Mouse (Mus musculus): ENCODE results near the gene Cnnm4.
"Not testable (repeated sequence)": the region's sequence is repeated elsewhere in the genome, so short reads cannot be mapped to it uniquely, and the experiment has no call there.

Gene Cnnm4

DNA sequence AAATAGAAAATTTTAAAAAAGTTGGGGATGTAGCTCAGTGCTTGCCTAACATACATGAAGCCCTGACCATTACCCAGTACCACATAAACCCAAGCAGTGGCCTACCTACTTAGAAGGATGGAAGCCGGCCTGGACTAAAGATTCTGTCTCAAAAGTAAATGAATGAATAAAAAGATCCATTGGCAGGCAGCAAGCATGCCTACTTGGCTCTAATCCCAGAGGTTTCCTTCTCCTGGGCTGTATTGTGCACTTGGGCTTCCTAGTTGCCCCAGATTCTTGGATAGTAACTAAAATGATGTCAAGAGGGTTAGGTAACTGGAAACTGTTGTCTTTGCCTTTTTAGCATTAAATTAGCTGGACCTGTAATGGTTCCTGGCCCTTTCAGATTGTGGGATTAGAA, 41.9 kb downstream of the Cnnm4 start:
- in situ Hi-C loops (cut with MboI, MseI) = no loop called here

DNA sequence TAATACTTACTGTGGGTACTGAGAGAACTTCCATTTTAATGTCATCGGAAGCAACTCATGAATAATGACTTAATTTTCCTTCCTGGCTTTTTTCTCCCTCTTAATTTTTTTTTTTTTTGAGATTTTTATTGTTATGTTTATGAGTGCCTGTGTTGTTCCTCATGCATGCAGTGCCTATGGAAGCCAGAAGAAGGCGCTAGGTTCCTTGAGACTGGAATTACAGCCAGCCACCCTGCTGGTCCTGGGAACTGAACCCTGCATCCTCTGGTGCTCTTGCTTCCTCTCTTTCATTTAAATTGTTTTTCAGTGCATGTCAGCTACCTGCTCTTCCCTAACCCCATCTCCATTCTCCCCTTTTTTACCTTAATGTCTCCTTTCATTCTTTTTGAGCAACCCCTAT, 42.3 kb downstream of the Cnnm4 start:
- in situ Hi-C loops (cut with MboI, MseI) = no loop called here

DNA sequence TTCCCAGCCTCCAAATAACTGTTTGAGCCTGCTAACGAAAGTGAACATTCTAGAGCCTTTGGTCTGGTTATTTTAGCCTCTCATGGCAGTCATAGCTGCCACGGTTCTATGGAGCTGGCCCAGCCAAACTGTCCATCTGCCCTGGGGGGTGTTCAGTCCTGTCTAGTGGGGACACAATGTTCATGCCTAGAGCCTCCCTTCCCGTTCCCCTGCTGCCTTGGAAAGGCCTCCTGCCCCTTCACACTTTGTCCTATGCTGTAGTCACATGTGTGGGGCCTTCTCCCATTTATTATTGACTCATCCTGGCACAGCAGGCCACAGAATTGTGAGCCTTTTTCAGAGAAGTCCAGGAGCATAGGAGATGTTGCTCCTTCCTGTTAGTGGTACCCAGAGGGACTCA, 46.8 kb downstream of the Cnnm4 start:
- in situ Hi-C loops (cut with MboI, MseI) = no loop called here

DNA sequence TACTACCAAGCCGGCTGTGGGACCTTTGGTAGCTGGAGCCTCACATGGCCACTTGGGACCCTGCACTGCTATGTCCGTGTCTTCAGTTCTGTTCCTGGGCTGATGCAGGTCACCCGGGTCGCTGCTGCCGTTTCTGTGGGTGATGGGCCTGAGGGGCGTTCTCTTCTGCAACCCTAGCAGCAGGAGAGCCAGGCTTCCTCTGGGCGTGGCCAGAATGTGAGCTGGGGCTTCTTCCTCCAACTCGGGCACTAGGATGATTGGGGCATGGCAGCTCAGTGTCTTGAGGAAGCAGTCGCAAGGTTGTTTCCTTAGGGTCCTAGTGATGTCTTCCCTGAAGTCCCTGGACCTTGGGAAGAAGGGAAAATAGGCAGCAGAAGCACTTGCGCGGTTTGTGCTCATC, 48.2 kb downstream of the Cnnm4 start:
- in situ Hi-C loops (cut with MboI, MseI) = no loop called here

DNA sequence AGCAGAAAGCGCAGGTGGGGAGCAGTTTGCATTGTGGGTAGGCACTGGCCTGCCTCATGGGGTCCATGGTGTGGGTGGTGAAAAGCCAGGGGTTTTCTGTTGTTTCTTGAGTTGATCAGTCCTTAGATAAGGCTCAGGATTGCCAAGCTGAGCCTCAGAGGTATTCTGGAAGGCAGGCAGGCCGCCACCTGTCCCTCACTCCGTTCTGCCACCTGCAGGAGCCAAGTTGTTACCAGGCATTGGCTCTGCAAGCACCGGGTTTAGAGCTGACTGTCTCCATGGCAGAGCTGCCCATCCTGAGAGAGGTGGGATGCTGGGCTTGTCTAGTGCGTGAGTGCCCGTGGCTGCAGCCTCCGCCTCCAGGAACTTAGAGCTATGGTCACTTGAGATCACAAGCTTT, 50.8 kb downstream of the Cnnm4 start:
- in situ Hi-C loops (cut with MboI, MseI) = no loop called here

DNA sequence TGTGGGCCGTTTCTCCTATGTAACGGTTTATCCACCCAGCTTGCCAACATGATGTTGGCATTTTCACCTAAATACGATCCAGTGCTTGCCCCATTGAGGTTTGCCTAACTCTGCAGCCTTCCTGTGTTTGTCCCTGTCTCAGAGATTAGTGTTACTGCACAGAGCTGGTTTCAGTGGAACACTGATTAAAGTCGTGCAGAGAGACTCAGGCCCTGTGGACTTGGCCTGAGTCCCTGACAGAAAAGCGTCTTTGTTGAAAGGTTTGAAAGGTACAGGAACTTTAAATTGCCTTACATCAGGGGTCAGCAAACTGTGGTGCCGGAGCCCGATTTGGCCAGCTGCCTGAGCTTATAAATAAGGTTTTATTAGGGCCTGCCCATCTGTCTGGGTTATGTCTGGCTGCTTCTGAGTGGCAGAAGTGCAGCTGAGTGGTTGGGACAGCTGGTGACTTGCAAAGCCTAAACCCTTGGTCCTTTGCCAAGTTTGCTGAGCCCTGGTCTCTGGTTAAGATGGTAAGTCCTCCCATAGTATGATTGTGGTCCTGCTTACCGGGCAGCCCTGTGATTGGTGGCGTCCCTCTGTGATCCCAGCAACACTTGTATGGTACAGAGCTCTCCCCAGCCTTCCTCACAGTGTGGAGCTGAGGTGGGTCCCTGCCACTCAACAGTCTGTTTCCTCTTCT, 52.1 kb downstream of the Cnnm4 start:
- in situ Hi-C loops (cut with MboI, MseI) = no loop called here

DNA sequence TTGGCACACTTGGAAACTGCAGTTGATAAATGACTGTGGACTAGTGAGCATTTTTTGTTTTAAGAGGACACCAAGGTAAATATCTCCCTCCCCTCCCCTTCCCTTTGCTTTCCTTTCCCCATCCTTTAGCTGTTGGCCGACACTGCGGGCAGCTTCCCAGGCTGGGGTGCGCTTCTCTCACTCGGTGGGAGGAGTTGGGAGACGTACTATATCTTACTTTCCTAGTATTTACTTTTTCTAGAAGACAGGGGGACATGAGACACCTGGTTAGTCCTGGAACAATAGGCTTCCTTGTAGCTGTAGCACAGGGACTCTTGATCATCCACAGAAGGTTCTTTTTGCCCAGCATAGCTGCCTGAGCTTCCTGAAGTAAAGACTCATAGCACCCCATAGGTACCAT, 52.6 kb downstream of the Cnnm4 start:
- in situ Hi-C loops (cut with MboI, MseI) = no loop called here

DNA sequence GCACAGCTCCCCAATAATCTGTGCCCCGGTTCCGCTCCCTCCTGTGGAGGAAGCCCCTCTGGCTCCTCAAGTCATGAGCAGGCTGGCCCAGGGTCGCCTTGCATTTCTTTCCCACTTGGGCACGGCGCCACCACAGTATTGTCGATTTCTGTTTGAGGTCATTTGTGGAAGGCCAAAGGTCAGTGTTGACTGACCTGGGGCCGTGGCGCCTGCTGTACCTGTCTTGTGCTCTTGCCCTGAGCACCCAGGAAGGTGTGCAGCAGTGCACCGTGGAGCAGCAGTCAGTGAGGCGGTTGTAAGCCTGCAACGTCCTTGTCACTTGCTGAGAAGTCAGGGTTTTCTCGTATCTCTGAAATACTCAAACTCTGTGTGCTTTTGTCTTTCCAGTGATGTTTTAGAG, 54.4 kb downstream of the Cnnm4 start:
- in situ Hi-C loops (cut with MboI, MseI) = no loop called here

DNA sequence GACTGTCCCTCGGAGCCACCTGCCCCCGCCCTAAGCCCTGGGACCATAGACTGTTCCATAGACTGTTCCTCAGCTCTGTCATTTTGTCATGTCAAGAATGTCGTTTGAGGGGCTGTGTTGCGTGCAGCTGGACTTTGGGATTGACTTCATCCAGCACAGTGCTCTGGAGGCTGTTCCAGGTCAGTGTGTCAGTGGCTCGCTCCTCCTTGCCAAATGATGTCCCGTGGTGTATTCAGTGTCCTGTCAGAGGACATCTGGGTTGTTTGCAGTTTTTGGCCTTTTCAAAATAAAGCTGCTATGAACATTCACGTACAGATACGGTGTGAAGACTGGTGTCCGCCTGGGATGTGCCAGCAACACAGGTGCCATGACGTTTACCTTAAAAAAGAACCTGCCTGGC, 55.5 kb downstream of the Cnnm4 start:
- in situ Hi-C loops (cut with MboI, MseI) = no loop called here

DNA sequence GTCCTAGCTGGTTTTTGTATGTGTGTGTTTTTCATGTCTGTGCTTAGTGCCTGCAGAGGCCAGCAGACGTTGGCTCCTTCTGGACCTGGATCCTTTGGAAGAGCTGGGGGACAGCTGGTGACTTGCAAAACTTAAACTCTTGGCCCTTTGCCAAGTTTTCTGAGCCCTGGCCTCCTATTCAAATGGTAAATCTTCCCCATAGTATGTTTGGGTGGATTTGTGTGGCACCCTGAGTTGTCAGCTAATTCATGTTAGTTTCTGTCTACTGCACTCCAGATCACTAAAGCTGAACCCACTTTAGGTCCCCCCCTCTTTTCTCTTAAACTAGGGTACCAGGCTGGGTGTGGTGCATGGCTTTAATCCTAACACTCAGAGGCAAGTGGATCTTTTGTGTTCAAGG, 56.9 kb downstream of the Cnnm4 start:
- in situ Hi-C loops (cut with MboI, MseI) = no loop called here

DNA sequence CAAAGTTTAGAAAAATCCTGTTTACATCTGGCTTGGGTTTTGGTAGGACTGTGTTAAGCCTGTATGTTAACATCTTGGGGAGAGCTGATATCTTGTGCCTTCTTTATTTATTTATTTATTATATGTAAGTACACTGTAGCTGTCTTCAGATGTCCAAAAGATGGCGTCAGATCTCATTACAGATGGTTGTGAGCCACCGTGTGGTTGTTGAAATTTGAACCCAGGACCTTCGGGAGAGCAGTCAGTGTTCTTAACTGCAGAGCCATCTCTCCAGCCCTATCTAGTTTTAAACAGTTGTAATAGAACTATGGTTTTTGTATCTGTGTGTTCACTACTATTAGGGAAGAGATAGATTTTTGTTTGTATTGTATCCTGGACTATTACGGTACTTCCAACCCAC, 57.9 kb downstream of the Cnnm4 start:
- in situ Hi-C loops (cut with MboI, MseI) = no loop called here

DNA sequence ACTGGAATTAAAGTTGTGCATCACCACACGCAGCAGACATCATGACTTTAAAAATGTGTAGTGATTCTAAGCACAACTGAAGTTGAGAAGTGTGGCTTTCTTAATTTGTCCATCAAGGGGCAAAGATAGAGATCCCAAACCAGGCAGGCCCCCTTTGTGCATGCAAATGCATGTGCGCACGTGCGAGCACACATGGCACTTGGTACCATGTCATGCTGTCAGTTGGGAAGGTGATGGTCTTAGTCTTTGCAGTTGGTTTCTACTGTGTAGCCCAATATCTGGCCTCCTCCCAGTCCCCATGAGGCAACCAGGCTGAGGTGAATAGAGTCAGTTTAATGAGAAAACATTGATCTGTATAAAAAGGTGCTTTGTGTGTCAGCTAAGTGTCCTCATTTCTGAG, 58.5 kb downstream of the Cnnm4 start:
- in situ Hi-C loops (cut with MboI, MseI) = no loop called here

DNA sequence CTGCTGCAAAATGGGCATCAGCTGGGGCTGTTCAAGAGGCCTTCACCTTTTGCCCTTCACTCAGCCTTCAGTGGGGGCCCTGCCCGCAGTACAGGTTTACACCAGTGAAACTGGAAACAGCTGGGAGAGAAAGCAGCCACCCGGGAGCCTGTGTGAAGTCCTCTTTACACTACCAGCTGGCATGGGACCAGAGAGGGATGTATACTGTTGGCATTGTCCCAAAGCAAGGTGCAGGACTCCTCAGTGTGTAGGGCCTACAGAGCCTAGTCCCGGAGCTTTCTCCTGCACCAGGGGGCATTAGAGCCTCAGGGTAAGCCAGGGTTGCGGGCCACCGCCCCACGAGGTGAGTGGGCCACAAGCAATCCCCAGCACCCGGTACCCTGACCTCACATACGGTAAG, 59.1 kb downstream of the Cnnm4 start:
- in situ Hi-C loops (cut with MboI, MseI) = no loop called here

DNA sequence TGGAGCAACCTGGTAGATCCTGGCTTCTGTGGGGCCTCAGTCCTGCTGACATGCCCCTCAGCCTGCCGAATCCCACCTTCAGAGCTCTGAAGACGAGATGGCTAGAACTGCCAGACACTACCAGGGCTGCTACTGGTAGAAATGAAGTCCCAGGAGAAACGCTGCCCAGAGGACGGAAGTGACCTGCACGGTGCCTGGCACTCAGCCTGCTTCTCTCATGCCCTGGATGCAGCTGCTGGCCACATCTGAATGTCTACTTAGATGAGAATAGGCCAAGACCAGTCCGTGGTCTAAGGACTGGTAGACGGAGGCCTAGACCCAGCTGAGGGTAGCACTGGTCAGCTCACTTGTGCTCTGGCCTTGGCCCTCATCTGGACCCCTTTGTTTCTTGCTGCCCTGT, 59.5 kb downstream of the Cnnm4 start:
- in situ Hi-C loops (cut with MboI, MseI) = no loop called here

DNA sequence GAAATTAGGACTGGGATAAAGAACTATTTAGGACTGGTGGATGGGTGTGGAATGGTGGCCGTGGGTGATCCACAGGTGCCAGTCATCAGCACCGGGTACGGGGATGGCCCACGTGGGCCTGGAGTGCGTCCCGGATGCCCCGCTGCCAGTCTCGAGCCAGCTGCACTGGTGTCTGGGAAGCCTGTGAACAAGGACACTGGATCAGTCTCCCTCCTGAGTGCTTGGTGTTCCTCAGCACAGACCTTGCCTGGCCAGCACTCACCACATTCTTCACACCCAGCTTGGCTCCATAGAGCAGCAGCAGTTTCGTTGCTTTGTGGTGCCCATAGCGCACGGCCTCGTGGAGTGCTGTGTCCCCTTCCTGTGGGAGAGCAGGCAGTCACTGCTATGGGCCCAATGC, 60.0 kb downstream of the Cnnm4 start:
- in situ Hi-C loops (cut with MboI, MseI) = no loop called here

DNA sequence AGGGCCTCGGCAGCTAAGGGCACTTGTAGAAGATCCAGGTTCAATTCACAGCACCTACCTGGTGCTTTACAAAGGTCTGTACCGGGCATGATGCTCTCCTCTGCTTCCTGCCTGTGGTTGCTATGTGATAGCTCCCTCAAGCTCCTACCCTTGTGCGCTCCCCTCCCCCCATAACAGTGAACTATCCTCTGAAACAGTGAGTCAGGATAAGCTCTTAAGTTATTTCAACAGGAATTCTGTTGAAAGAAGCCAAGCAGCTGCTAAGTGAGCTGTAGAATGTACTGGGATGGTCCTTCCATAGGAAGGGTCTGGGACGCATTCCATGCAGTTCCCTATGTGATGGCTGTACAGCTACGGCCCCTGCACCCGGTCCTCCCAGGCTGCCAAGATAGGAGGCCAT, 62.1 kb downstream of the Cnnm4 start:
- in situ Hi-C loops (cut with MboI, MseI) = no loop called here

DNA sequence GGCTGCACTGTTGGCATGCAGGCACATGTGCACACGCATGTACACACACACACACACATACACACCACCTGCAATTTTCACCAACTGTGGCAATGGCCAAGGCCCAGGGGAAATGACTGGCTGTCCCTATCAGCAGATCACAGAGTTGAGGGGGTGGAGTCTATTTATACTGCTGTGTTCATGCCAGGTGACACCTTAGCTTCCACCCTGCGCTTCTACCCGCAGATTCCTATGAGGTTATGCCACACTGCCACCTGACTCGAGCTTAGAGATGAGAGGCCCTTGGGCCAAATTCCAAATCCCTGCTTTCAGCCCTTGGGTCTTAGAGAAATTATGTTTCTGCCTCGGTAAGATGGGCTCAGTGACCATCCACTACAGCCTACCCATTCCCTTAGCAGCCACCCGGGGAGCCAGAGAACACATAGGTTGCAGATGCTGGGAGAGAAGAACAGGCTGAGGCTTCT, 63.2 kb downstream of the Cnnm4 start:
- in situ Hi-C loops (cut with MboI, MseI) = no loop called here

DNA sequence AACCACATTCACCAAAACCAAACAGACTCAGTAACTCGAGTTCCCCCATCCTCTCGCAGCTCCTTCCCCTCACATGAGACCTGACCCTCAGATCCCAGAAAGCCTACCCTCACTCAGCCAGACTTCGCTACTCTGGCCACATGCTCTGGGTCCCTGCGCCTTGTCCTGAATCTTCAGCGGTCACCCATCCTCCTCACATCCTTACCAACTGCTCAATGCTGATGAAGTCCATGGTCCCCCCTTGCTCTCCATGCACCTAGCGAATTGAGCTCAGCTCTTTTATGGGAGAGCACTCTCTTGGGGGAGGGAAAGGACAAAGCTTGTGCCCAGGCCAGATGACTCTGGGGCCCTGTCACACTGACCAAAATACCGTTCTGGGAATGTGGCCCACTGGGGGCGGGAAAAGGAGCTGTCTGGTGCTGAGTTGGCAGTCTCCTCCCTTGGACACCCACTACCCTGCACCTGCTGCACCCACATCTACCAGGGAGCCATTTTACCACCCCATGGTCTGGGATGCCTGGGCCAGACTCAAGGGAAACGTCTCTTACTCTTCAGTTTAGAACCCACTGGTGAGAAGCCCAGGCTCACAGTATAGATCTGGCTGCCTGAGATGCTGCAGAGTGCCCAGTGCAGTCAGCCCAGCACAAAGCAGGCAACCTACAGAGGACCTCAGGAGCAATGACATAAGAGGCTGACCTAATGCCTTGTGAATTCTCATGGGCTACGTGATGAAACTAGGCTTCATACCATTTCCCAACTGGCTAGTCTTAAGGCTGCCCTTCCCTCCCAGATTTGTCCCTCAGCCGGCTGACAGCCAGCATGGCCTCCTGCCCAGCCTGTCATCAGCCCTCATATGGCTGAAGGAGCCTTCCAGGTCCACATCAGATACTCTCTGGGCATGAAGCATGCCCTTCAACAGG, 64.3 kb downstream of the Cnnm4 start:
- in situ Hi-C loops (cut with MboI, MseI) = no loop called here

DNA sequence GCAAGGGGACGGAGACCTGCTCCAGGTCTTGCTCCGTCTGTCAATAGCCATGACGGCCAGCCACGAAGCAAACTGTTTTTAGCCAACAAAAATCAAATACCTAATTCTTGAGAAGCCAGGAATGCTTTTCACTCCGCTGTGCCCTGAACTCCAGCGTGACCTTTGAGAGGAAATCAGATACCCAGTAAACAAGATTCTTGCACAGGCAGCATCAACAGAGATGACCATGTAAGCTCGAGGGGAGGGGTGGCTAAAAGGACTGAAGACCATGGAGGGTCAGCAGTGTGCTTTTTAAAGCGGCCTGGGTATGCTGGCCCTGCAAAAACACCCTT, 64.9 kb downstream of the Cnnm4 start:
- in situ Hi-C loops (cut with MboI, MseI) = no loop called here

DNA sequence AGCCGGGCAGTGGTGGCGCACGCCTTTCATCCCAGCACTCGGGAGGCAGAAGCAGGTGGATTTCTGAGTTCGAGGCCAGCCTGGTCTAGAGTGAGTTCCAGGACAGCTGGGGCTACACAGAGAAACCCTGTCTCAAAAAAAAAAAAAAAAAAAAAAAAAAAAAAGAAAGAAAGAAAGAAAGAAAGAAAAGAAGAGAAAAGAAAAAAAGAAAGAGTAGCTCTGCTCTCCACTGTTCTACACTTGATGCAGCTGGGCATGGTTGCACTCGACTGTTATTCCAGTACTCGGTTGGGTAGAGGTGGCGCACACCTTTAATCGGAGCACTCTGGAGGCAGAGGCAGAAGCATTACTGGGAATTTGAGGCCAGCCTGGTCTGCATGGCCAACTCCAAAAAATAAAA, 65.4 kb downstream of the Cnnm4 start, which contains the start of gene Ankrd23:
Gene Ankrd23 (minus strand): TSS at position 101 of the 400 bp plus-strand sequence.
- in situ Hi-C loops (cut with MboI, MseI) = not testable (repeated sequence)

DNA sequence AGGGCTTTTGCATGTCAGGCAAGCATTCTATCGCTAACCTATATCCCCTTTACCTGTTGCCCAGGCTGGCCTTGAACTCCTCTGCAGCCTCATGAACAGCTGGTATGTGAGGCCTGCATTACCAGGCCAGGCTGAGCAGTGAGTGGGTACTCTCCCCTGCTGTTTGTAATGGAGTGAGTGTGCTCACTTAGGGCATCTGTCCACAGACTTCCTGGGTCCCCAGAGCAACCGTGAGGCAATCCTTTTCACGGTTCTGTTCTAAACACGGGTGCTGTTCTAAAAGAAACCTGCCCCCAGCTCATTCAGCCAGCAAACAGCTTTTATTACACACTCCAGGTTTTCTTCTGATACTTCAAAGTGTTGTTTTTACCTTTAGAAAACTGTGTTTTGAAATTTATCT, 67.3 kb downstream of the Cnnm4 start:
- in situ Hi-C loops (cut with MboI, MseI) = no loop called here

DNA sequence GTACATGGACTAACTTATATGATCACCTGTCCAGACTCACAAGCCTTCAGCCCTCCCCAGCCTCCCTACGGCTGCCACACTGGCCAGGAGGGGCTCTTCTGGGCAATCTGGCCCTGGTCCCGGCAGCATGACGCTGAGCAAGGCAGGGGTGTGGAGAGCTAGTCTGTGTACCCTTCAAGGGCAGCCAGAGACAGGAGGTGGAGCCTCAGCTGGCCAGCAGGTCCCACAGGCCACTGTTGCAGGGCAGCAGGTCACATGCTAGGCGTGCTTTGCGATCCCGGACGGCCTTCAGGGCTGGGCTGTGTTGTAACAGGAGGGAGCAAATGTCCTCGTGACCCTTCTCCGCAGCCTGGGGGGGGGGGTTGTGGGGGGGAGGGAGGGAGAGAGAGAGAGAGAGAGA, 67.8 kb downstream of the Cnnm4 start, which contains the start of gene Gm42417:
Gene Gm42417 (minus strand): TSS at position 244 of the 400 bp plus-strand sequence.
- in situ Hi-C loops (cut with MboI, MseI) = no loop called here

DNA sequence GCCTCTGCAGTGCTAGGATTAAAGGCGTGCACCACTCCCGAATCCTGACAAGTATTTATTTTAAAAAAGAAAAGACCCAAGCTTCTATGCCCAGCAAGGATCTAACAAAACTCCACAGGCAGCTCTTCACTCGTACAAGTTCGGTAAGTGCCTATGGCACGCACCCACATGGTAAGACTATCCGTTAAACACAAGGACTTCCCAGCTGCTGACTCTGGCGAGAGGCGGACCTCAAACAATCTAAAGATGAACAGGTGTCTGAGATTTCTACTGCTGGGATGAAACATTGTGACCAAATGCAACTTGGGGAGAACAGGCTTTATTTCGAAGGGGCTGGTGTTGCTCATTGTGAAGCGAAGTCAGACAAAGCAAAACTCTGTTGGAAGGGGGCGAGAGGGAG, 68.7 kb downstream of the Cnnm4 start:
- in situ Hi-C loops (cut with MboI, MseI) = no loop called here
